Mouse (Mus musculus): ENCODE measurements at regions not wholly inside any gene's neighbourhood (a gene's known extent, or its start where the extent isn't known, plus 50 kb on each side); places are given as distances from the start of the nearest gene placed in this dataset.

DNA sequence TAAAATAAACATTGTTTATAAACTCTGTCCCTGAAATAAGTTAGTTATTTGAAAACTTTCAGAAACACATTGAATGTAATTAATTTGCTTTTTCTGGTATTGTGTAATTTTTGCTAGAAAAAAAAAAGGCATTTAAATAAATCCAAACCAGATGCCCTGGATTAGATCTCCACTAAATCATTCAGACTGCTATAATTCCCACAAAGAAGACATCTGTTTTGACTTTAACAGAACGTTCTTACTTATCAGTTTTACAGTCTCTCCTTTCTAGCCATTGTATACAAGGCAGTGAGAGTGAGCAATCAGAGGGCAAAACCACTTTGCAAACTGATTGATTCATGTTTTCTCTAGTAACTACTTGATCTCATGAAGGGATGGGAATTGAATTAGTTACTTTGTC is 478.8 kb downstream of the Slitrk6 start:
- DNase-seq (ENCODE audit: extremely low spot score), result no peak

- DNase-seq (ENCODE audit: extremely low spot score), result no peak
Measured at GRCm38 (mm10) chr14:110271270-110271669, 483.7 kb downstream of the Slitrk6 start.

DNA sequence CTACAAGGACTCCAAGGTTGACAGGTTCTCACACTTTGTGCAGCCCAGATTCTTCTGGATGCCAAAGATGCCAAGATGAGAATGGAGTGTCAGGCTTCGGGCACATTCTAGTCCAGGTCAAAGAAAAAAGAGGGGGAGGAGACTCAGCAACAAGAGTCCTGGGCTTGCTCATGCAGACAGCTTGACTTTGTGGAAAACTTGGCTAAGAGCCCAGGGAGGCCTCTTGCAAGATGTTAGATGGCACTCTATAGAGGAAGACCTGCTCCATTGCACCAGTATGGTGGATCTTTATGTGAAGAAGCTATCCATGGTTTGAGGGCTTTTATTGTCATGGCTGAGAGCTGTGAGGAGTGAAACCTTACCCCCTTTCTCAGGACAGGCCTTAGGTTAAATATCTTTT is 510.5 kb downstream of the Slitrk6 start:
- DNase-seq (ENCODE audit: extremely low spot score), result no peak

GRCm38 (mm10) chr14:110243549-110243948 is 511.4 kb downstream of the Slitrk6 start:
- no peak for DNase-seq (ENCODE audit: extremely low spot score)

DNA sequence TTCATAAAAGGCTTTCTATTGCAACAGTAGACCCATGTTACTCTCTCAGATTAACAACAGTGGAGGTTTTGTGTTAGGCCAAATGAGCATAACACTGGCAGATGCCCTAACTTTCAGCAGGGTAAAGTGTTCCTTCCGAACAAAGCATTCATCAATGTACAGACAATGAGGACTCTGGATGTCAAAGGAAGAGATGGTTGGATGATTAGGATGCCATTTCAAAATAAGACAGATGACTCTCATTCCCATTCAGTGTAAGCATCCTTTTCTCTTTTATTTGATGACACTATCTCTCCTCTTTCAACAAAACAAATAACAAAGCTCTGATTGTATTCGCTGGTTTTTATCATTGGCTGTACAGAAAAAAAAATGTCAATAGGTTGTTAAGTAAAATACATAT is 516.1 kb downstream of the Slitrk6 start:
- no peak for DNase-seq (ENCODE audit: extremely low spot score)

DNA sequence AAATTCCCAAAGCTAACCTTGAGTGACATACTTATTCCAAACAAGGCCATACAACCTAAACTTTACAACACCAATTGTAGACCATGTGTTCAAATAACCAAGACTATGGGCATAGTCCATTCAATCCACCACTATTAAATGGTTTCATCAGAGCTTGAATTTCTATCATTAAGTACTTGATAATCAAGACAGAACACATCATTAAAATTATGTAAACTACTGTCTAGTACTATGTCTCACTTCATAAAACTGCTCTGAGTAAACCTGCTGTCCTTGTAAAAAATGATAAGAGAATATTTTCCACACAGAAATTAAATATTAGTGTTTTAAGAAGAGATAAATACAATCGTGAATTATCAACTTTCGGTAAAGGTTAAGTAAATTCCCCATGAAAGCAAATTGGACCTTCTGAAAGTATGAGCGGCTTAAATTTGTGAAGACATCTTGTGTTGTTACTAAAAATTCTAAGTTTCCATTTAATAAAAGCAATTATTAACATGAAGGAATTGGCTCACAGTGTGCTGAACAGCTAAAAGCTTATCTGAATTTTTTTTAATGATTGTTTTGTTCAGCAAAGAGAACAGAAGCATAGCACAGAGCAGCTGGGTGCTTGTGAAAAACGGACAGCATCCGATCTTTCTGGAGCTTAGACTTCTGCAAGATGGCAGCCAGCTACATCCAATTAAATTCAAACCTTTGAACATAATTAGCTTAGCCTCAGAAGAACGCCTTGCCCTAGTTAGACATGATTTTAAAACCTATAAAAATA is 530.1 kb downstream of the Slitrk6 start:
- DNase-seq (ENCODE audit: extremely low spot score), result no peak

DNA sequence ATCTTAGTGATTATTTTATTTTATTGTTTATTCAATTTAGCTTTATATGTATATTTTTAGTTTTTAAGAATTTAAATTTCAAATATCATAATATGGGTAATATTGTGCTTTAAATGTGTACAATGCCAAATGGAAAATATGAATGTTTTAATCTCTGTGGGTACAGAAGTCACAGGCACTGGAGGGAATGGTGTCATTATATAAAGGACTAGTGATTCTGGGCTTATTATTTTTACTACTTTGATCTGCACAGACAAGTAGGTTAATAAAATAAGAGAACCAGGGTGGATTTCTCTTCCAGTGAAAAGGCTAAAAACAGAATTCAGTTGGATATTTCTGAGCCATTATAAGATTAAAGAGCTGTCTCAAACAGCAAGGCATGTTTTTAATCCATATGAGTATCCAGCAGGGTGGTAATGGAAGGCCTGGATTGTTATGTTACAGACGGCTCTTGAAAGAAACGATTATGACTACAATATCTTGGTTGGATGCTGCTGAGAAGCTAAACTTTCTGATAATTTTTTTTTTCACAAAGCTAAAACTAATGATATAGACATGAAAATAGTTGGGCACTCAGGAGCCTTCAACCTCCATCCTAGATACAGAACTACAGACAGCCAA is 563.9 kb downstream of the Slitrk6 start:
- DNase-seq (ENCODE audit: extremely low spot score), result no peak

GRCm38 (mm10) chr14:110190471-110190870 is 564.5 kb downstream of the Slitrk6 start:
- DNase-seq (ENCODE audit: extremely low spot score), result no peak

DNA sequence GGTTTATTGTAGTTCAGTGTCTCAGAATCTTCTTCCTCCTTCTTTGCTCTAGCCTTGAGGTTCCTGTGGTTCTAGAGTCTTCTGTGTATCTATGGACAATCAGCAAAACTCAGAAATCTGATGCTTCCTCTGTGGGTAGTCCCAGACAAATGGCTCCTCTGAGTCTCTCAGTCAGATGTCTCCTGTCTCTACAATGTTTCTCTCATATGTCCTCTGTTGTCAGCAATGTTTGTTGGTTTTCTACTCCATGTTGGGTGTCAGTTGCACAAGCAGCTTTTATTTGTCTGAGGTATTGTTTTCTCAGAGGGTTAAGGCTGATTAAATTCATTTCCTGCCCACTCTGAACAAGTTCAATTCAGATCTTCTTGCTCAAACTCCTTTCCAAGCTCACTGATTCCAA is 575.8 kb downstream of the Slitrk6 start:
- DNase-seq (ENCODE audit: extremely low spot score), result no peak

DNA sequence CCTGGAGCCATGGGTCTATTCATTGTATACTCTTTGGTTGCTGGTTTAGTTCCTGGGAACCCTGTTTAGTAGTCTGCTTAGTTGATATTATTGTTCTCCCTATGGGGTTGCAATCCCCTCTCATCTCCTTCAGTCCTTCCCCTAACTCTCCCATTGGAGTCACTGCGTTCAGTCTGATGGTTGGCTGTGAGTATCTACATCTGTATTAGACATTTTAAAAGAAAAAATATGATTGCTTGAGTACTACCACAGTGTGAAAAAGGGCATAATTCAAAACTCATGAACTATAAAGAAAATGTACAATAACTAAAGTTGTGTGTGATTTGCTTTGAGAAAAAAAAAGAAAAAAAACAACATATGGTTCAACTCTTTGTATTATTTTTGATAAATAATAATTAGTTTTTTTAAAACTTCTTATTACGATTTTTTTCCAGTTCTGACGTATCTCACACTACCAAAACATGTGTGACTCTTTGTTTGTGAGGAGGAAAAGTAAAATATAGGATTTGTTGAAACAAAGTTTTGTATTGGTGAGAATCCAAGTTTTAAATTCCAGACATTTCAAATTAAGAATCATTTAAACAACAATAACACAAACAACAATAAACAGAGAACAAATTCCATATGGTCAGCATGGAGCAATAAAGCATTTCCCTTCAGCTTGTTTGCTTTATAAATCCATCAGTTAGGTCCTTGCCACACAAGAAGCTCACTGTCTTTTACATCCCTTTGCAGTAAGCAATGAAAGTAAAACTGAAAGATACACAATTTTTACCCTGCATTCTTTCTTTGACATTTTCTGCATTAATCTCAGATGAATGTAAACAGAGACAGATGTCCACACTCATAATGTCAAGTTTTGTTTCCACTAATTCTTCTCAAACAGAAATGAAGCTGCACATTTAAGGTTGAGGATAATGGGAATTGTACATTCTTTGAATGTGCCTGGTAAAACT is 583.5 kb downstream of the Slitrk6 start:
- no peak for DNase-seq (ENCODE audit: extremely low spot score)

DNA sequence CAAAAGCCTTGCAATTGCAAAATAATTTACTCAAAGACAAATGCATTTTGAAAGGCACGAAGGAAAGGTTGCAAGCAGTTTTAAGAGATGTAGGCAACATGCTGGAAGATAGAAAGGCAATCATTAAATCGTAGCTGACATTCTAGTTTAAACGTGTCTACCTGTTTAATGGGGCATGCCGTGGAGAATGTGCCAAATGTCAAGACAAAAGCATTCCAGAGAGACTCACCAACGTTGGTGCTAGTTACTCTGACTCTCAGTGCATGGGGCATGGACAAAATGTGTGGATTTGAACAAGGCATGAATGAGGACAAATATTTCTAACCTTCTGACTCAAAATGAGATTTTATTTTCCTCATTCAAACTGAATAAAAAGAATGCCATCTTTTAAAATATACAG is 586.3 kb downstream of the Slitrk6 start:
- no peak for DNase-seq (ENCODE audit: extremely low spot score)

DNA sequence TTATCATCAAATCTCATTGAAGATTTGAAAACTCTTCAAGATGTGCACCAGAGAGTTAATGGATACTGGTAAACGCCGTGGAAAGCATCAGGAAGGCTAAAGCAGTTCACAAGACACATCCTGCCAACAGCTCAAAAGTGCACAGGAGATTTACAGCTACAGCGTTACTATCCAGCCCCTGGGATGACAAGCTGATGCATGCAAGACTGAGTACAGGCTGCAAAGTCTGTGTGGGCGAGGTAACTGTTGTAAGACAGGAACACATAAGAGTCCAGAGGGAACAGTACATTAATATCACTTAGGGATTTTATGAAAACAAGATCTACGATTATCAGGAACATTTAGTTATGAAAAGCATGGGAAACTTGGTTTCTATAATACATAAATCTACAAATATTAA is 626.7 kb downstream of the Slitrk6 start:
- no peak for DNase-seq (ENCODE audit: extremely low spot score)

- no peak for DNase-seq (ENCODE audit: extremely low spot score)
Measured at GRCm38 (mm10) chr14:110125936-110126710, 628.8 kb downstream of the Slitrk6 start.

DNA sequence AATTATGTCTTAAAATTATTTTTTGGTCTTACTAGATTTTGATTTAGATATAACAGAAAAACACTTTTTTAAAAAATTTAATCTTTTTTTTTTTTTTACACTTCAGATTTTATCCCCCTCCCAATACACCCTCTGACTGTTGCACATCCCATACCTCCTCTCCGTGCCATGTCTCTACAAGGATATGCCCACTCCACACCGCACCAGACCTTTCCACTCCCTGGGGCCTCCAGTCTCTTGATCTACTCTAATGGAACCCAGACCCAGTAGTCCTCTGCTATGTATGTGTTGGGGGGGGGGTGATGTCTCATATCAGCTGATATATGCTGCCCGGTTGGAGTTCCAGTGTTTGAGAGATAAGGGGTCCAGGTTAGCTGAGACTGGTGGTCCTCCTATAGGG is 632.2 kb downstream of the Slitrk6 start:
- DNase-seq (ENCODE audit: extremely low spot score), result no peak

GRCm38 (mm10) chr14:110115578-110115977 is 639.4 kb downstream of the Slitrk6 start:
- DNase-seq (ENCODE audit: extremely low spot score), result no peak

DNA sequence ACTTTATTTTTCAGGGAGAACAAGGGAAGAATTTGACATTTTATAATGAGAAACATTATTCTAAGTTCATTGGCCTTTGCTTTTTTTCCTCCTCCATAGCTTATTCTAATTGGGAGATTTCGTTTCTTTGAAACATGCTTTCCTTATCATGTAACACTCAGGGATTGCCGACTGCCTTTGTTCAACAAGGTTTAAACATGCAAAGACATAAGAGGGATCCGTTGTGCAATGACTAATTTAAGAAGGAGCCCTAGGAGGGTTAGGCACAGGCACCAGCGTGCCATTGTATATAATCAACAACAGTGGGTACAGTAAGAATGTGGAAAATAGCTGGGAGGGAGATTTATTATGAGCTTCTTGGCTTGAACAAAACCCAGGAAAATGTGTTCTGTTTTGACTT is 654.1 kb downstream of the Slitrk6 start:
- DNase-seq (ENCODE audit: extremely low spot score), result no peak

DNA sequence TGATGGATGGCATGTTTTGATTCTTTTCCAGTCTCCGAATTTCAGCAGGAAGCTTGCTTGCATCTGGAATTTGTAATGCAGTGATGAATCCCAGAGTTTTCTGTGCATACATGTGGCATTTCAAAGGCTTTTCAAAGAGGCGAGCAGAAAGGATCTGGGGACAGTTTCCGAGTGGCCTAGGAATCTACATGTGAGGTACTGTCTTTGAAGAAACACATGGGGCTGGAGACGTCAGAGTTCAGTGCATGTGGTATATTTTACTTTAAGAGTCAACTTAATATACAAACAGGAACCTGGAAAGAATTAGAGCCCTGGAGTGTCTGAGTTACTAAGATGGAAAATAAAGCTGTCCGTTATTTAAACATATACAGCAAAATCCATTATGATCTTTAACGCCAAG is 676.6 kb downstream of the Slitrk6 start:
- no peak for DNase-seq (ENCODE audit: extremely low spot score)

- no peak for DNase-seq (ENCODE audit: extremely low spot score)
Measured at GRCm38 (mm10) chr14:110047748-110048147, 707.2 kb downstream of the Slitrk6 start.

- no peak for DNase-seq (ENCODE audit: extremely low spot score)
Measured at GRCm38 (mm10) chr14:110043211-110043610, 711.7 kb downstream of the Slitrk6 start.

DNA sequence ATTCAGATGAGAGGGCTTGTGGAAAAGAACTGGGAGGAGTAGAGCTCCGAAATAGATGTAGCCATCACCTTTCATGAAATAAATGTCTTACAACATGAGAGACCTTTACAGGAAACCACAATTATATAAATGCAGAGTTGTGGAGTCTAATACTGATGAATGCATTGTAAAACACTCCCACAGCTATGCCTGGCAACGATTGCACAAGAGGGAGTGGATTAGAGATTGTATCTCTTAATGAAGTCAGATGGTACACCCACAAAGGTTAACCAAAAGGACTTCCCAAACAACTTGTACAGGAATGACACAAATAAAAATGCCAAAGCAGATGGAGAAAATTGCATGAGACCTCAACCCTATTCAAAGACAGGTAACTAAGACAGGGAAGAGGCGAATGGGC is 733.1 kb downstream of the Slitrk6 start:
- DNase-seq (ENCODE audit: extremely low spot score), result no peak

- DNase-seq (ENCODE audit: extremely low spot score), result no peak
Measured at GRCm38 (mm10) chr14:110015126-110015525, 739.8 kb downstream of the Slitrk6 start.

- no peak for DNase-seq (ENCODE audit: extremely low spot score)
Measured at GRCm38 (mm10) chr14:110013229-110013628, 741.7 kb downstream of the Slitrk6 start.
